Mouse (Mus musculus) midbrain, postnatal 0 days (tissue): Measurements from ENCODE around the gene Xpr1. TPM values are rescaled to one million over a fixed set of nuclear protein-coding genes. Genes with fewer than 3 reads are reported as not detected.

Experiments used
- ATAC-seq: fragments of 200-750 bp; cut with Nextera tagmentation; 2 replicates; pipeline ENCODE4 v1.8.0; 2017; ENCODE audit warnings: moderate number of reproducible peaks, mild to moderate bottlenecking, moderate TSS enrichment, moderate library complexity; ENCODE audit not compliant: low FRiP score
- DNase-seq: peaks from one replicate; pipeline ENCODE4 v3.0.0-alpha.2; 2015; ENCODE audit warnings: low spot score
- H3K27ac ChIP-seq: fragments of 300-500 bp; sonication (generic); 2 replicates; pipeline ENCODE4 v1.5.1; 2014; ENCODE audit warnings: low read depth, mild to moderate bottlenecking, low read length, mixed read lengths
- H3K27me3 ChIP-seq: fragments of 300-500 bp; sonication (generic); 2 replicates; pipeline ENCODE4 v1.6.1; 2014; ENCODE audit warnings: low read length, control low read depth, mixed read lengths; ENCODE audit not compliant: insufficient read depth
- H3K36me3 ChIP-seq: fragments of 300-500 bp; sonication (generic); 2 replicates; pipeline ENCODE4 v1.6.1; 2014; ENCODE audit warnings: low read length, control low read depth, mixed read lengths; ENCODE audit not compliant: insufficient read depth
- H3K4me1 ChIP-seq: fragments of 300-500 bp; sonication (generic); 2 replicates; pipeline ENCODE4 v1.6.1; 2014; ENCODE audit warnings: mild to moderate bottlenecking, control low read depth, antibody characterized with exemption, low read length, mixed read lengths; ENCODE audit not compliant: insufficient read depth
- H3K4me2 ChIP-seq: fragments of 300-500 bp; sonication (generic); 2 replicates; pipeline ENCODE4 v1.6.1; 2014; ENCODE audit warnings: low read depth, mild to moderate bottlenecking, low read length, mixed read lengths; ENCODE audit not compliant: poor library complexity, severe bottlenecking
- H3K4me3 ChIP-seq: fragments of 300-500 bp; sonication (generic); 2 replicates; pipeline ENCODE4 v1.5.1; 2014; ENCODE audit warnings: low read depth, mild to moderate bottlenecking, low read length, moderate library complexity
- H3K9ac ChIP-seq: fragments of 300-500 bp; sonication (generic); replicated peaks from 2 replicates; pipeline ENCODE4 v1.6.1; 2014; ENCODE audit warnings: mild to moderate bottlenecking, low read length, moderate library complexity, mixed read lengths; ENCODE audit not compliant: poor library complexity, severe bottlenecking
- H3K9me3 ChIP-seq: fragments of 300-500 bp; sonication (generic); 2 replicates; pipeline ENCODE4 v1.6.1; 2016; ENCODE audit warnings: low read length, control low read depth
- CTCF ChIP-seq: IDR thresholded peaks from 2 replicates; pipeline ENCODE4 v1.5.1; 2016; ENCODE audit warnings: antibody characterized with exemption, mild to moderate bottlenecking
- WGBS: fragments of 180-500 bp; shearing (Covaris S2); extraction: QIAGEN DNeasy Blood & Tissue Kit; methylation state at CpG from one replicate; pipeline ENCODE4 v1.1.7; 2014; 5-methylcytosine and 5-hydroxymethylcytosine counted together
- polyA plus RNA-seq: library from polyadenylated mRNA; unstranded; fragments of >200 nt; fragmentation: Nextera tagmentation; extraction: Ambion mirVana; gene quantifications from 2 replicates; pipeline ENCODE4 v1.2.1, GENCODE M21; 2015
- total RNA-seq: library from RNA; depleted of rRNA; stranded (reverse); fragments of >200 nt; gene quantifications from 2 replicates; pipeline ENCODE4 v1.2.3, GENCODE M21; 2014

Gene Xpr1
- total and polyA plus RNA-seq, 2 experiments from 2014 or later, result 38.3 to 177 TPM

- H3K4me1 ChIP-seq, result no peaks in the 10 kb centered on the region; the same call in 1 of the 2 replicates
- H3K36me3 ChIP-seq, result no peaks in the 10 kb centered on the region
- no peak for ATAC-seq
- H3K27me3 ChIP-seq, result no peaks in the 10 kb centered on the region
- H3K9ac ChIP-seq, result no peak overlapping the region
- TF ChIP-seq CTCF, result no peak
- DNase-seq, result no peak
- no peak overlapping the region for H3K4me2 ChIP-seq
- WGBS, result 58% methylated on average over 2 of the region's 2 CpGs
- no peak overlapping the region for H3K27ac ChIP-seq
- H3K4me3 ChIP-seq, result no peak overlapping the region
- H3K9me3 ChIP-seq, result no peaks in the 10 kb centered on the region
Measured at GRCm38 (mm10) chr1:155394021-155394420, 23.2 kb downstream of the Xpr1 start.

GRCm38 (mm10) chr1:155392825-155393224, 24.4 kb downstream of the Xpr1 start:
- 96% methylated on average over 7 of the region's 7 CpGs for WGBS

GRCm38 (mm10) chr1:155391537-155391936, 25.7 kb downstream of the Xpr1 start:
- no peak for DNase-seq
- Histone ChIP-seq H3K4me3 (no peak overlapping the region), H3K4me1 (no peaks in the 10 kb centered on the region; the same call in 1 of the 2 replicates), H3K27me3 (no peaks in the 10 kb centered on the region), H3K9ac (no peak overlapping the region), H3K9me3 (no peaks in the 10 kb centered on the region), H3K27ac (no peak overlapping the region), H3K36me3 (no peaks in the 10 kb centered on the region), H3K4me2 (no peak overlapping the region)
- TF ChIP-seq CTCF, result no peak
- 62% methylated on average over 4 of the region's 4 CpGs for WGBS
- ATAC-seq, result no peak

More at GRCm38 (mm10) chr1:155392825-155393224, 24.4 kb downstream of the Xpr1 start:
- H3K9me3 ChIP-seq, result no peaks in the 10 kb centered on the region
- H3K4me3 ChIP-seq, result no peak overlapping the region
- H3K4me1 ChIP-seq, result no peaks in the 10 kb centered on the region; the same call in 1 of the 2 replicates
- H3K4me2 ChIP-seq, result no peak overlapping the region
- H3K27me3 ChIP-seq, result no peaks in the 10 kb centered on the region
- ATAC-seq (no peak), DNase-seq (no peak)
- no peak overlapping the region for H3K9ac ChIP-seq
- H3K27ac ChIP-seq, result no peak overlapping the region
- no peaks in the 10 kb centered on the region for H3K36me3 ChIP-seq
- no peak for TF ChIP-seq CTCF

DNA sequence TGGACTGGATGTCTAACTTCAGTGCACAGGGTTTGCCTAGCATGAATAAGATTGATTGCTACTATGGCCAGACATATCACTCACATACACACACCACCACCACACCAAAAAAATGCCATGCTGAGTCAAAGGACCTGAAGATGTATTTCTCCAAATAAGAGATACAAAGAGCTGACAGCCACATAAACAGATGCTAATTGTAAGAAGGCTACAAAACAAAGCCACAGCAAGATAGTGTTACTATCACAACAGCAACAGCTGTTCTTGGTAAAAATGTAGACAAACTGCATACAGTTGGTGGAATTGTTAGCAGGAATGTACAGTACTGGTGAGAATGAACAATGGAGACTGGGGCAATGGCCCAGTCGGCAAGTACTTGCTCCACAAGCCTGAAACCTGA, 28.8 kb downstream of the Xpr1 start:
- H3K4me3 ChIP-seq, result no peak overlapping the region
- H3K36me3 ChIP-seq, result no peaks in the 10 kb centered on the region
- TF ChIP-seq CTCF, result no peak
- H3K4me1 ChIP-seq, result no peaks in the 10 kb centered on the region; the same call in 1 of the 2 replicates
- ATAC-seq (no peak), DNase-seq (no peak)
- no peak overlapping the region for H3K4me2 ChIP-seq
- WGBS, result 68% methylated on average over 1 of the region's 1 CpGs
- H3K9me3 ChIP-seq, result no peaks in the 10 kb centered on the region
- no peak overlapping the region for H3K27ac ChIP-seq
- H3K27me3 ChIP-seq, result no peaks in the 10 kb centered on the region
- H3K9ac ChIP-seq, result no peak overlapping the region

DNA sequence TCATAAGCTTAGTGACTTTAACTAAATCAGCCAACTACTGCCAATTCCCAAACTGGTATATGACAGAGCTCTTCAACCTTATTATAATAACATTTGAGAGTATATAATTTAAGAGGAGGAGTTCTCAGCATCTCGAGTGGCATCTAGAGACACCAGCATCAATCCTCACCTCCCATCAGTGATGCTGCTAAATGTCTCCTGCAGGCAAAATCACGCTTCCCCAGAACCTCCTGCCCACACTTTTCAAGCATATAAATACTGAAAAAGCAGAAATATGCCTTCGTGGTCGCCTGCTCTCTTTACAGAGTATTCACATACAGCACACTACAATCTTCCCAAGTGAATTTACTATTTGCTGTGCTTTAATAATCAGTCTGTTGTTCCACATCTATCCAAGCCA, 30.7 kb downstream of the Xpr1 start:
- H3K27me3 ChIP-seq, result no peaks in the 10 kb centered on the region

GRCm38 (mm10) chr1:155383319-155384302, 33.6 kb downstream of the Xpr1 start:
- Histone ChIP-seq H3K9ac (no peak overlapping the region), H3K4me2 (no peak overlapping the region), H3K4me3 (no peak overlapping the region), H3K27ac (no peak overlapping the region), H3K9me3 (no peaks in the 10 kb centered on the region), H3K27me3 (no peaks in the 10 kb centered on the region), H3K36me3 (no peaks in the 10 kb centered on the region), H3K4me1 (no peaks in the 10 kb centered on the region)
- TF ChIP-seq CTCF, result no peak
- no peak for DNase-seq
- ATAC-seq, result no peak
- WGBS, result 92% methylated on average over 8 of the region's 8 CpGs

More for the DNA sequence above, 30.7 kb downstream of the Xpr1 start:
- no peak for ATAC-seq
- Histone ChIP-seq H3K27ac (no peak overlapping the region), H3K4me3 (no peak overlapping the region), H3K9ac (no peak overlapping the region), H3K4me2 (no peak overlapping the region), H3K4me1 (no peaks in the 10 kb centered on the region; the same call in 1 of the 2 replicates), H3K36me3 (no peaks in the 10 kb centered on the region), H3K9me3 (no peaks in the 10 kb centered on the region)
- TF ChIP-seq CTCF, result no peak
- WGBS, result 74% methylated on average over 4 of the region's 4 CpGs
- no peak for DNase-seq
